Mouse (Mus musculus) testis, adult 2 months (tissue): ENCODE measurements around the gene Rph3al. TPM values are rescaled to one million over a fixed set of nuclear protein-coding genes. Genes with fewer than 3 reads are reported as not detected.

ENCODE experiments used
- H3K27ac ChIP-seq: fragments of 200-500 bp; 2 replicates; pipeline ENCODE4 v1.5.1; 2012; ENCODE audit warnings: low read depth, low read length; ENCODE audit not compliant: control insufficient read depth, insufficient read depth
- H3K27me3 ChIP-seq: fragments of 200-500 bp; 2 replicates; pipeline ENCODE4 v1.6.1; 2012; ENCODE audit warnings: mild to moderate bottlenecking, low read length, moderate library complexity; ENCODE audit not compliant: control insufficient read depth, insufficient read depth
- H3K36me3 ChIP-seq: fragments of 200-500 bp; 2 replicates; pipeline ENCODE4 v1.6.1; 2012; ENCODE audit warnings: mild to moderate bottlenecking, low read length; ENCODE audit not compliant: control insufficient read depth, insufficient read depth
- H3K4me1 ChIP-seq: fragments of 200-500 bp; 2 replicates; pipeline ENCODE4 v1.6.1; 2012; ENCODE audit warnings: low read length; ENCODE audit not compliant: control insufficient read depth, insufficient read depth
- H3K4me3 ChIP-seq: fragments of 200-500 bp; 2 replicates; pipeline ENCODE4 v1.5.1; 2012; ENCODE audit warnings: low read depth, mild to moderate bottlenecking, low read length, moderate library complexity, mixed read lengths; ENCODE audit not compliant: control insufficient read depth
- CTCF ChIP-seq: fragments of 200-500 bp; IDR thresholded peaks from 2 replicates; pipeline ENCODE4 v1.5.1; 2012; ENCODE audit warnings: low read depth, mild to moderate bottlenecking, inconsistent platforms, low read length, moderate library complexity; ENCODE audit not compliant: control insufficient read depth, insufficient read depth, insufficient replicate concordance
- POLR2A ChIP-seq: fragments of 200-500 bp; IDR thresholded peaks from 2 replicates; pipeline ENCODE4 v1.6.1; 2012; ENCODE audit warnings: low read depth, mild to moderate bottlenecking, inconsistent platforms, low read length, moderate library complexity; ENCODE audit not compliant: control insufficient read depth
- polyA plus RNA-seq: library from polyadenylated mRNA; depleted of rRNA; stranded (reverse); fragments of >200 nt; gene quantifications from 2 replicates; pipeline ENCODE4 v1.2.3, GENCODE M21; 2012

Gene Rph3al
- polyA plus RNA-seq, 1 experiment = 0.91 TPM

DNA sequence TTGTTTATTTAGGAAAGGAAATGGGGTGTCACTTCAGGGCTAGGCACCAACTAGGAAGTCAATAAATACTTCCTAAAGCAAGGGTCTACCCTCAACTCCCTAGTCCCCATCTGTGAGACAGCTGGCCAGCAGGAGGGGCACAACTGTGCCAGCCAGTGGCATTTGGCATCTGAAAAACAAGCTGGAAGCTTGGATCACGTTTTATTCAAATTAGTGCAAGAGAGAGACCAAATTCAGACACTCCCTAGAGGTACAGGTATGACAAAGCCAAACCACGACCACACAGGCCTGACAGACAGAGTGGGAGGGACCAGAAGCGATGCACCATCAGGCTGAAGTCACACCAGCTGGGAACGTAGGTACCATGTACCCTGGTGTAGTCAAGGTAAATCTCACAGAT, 71.4 kb downstream of the Rph3al start:
- H3K4me3 ChIP-seq = no peak overlapping the region
- H3K27ac ChIP-seq = no peak overlapping the region
- TF ChIP-seq CTCF (no peak), POLR2A (no peak)
- H3K4me1 ChIP-seq = peaks cover 5% of the 10 kb centered on the region; the same call in 1 of the 2 replicates
- no peaks in the 10 kb centered on the region for H3K36me3 ChIP-seq
- no peaks in the 10 kb centered on the region for H3K27me3 ChIP-seq

DNA sequence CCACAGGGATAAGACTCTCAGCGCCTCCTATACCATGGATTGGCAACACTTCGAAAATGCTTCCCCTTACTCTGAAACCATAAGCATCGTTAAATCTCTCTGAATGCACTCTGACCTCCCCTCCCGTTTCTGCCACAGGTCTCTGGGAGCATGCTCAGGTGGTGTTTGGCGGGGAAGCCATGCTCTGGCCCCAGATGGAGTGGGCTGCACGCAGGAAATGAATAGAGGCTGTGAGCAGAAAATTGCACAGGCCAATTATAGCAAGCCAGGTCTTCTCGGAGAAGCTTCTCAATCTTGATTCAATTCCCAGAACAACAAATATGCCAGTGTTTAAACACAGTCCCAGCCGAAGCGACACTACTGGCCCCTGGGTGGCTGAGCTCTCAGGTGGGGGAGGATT, 72.4 kb downstream of the Rph3al start:
- H3K4me3 ChIP-seq = no peak overlapping the region
- TF ChIP-seq CTCF = no peak
- no peak for TF ChIP-seq POLR2A
- H3K4me1 ChIP-seq = peaks cover 5% of the 10 kb centered on the region; the same call in 1 of the 2 replicates
- H3K36me3 ChIP-seq = no peaks in the 10 kb centered on the region
- H3K27ac ChIP-seq = no peak overlapping the region
- H3K27me3 ChIP-seq = no peaks in the 10 kb centered on the region

DNA sequence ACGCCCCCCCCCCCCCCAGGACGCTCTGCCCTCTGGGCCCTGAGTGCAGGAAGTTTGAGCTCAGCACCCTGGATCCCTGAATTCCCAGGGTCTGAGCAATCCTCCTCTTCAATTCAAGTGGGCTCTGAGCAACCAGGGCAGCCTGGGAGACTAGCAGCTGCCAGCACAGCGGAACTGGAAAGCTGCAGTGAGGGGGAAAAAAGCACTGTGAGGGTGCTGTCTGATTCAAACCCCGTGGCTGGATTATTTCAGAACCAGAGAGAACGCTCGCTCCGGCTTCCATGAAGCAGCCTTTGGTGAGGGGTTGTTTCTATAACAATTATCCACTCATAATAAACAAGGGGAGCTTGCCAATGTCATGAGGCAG, 73.0 kb downstream of the Rph3al start:
- peaks cover 5% of the 10 kb centered on the region; the same call in 1 of the 2 replicates for H3K4me1 ChIP-seq

DNA sequence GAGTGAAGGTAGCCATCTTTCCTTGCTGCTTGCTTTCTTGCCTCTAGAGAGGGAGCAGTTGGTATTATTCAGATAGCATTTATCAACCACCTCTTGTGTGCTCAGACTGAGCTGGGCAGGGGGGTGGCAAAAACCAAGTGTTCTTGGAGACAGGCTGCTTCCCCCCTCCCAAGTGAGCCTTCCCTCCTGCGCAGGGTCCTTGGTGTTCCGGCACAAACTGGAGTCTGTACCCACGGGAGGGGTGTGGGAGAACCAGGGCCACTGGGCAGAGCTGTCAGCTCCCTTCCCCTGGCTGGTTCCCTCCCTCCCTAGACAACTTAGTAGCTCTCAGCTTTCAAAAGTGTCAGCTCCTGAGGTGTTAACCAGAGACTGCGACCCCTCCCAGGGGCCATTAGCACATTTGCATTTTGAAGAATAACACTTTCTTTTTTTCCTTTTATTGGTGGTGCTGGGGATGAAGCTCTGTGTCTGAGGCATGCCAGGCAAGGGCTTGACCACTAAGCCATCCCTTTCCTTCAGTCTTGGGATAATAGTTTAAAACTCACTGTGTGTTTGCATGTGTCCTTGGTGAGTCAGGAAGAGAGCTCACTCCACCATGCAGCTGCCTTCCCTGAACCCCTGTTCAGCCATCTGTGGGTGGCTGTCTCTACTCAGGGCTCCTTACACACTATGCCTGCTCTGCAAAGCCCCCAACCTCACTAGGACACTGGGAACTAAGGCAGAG, 73.5 kb downstream of the Rph3al start:
- Histone ChIP-seq H3K4me1 (peaks cover 5% of the 10 kb centered on the region; the same call in 1 of the 2 replicates), H3K36me3 (no peaks in the 10 kb centered on the region), H3K27ac (no peak overlapping the region), H3K4me3 (no peak overlapping the region), H3K27me3 (no peaks in the 10 kb centered on the region)
- no peak for TF ChIP-seq POLR2A
- TF ChIP-seq CTCF = no peak

More for the DNA sequence above, 73.0 kb downstream of the Rph3al start:
- H3K27me3 ChIP-seq = no peaks in the 10 kb centered on the region
- H3K4me3 ChIP-seq = no peak overlapping the region
- no peaks in the 10 kb centered on the region for H3K36me3 ChIP-seq
- H3K27ac ChIP-seq = no peak overlapping the region
- TF ChIP-seq POLR2A (no peak), CTCF (no peak)

DNA sequence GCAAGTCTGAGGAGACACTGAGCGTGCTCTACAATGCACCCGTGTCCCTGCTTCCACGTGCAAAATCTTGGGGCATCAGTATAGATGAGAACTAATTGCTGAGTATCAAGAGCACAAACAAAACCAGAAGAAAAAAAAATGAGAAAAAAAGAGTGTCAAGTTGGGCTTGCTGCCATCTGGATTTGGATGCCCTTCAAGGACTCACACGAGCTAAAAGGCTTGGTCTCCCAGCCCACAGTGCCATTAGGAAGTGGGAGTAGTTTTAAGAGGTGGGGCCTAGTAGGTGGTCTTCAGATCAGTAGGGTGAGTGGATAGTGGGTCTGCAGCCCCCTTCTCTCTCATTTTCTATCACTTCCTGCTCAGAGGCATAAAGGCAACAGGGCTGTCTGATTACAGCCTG, 75.8 kb downstream of the Rph3al start:
- peaks cover 5% of the 10 kb centered on the region; the same call in 1 of the 2 replicates for H3K4me1 ChIP-seq

DNA sequence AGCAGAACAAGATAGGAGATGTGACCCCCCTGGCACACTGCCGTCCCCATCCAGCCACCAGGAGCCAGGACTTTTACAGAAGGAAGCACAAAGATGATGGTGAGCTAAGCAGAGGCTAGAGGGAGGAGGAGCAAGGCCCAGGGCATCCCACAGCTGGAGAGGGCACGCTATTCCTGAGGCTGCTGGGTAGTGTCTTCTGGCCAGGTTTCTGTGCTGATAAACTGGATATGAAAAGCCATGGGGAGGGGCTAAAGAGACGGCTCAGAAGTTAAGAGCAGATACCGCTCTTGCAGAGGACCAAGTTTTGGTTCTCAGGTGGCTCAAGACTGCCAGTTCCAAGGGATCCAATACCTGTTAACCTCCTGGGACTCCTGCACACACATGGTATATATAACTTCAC, 76.6 kb downstream of the Rph3al start:
- Histone ChIP-seq H3K27me3 (no peaks in the 10 kb centered on the region), H3K27ac (no peak overlapping the region), H3K4me3 (no peak overlapping the region), H3K36me3 (no peaks in the 10 kb centered on the region), H3K4me1 (peaks cover 5% of the 10 kb centered on the region; the same call in 1 of the 2 replicates)
- TF ChIP-seq CTCF = no peak

More for the DNA sequence above, 75.8 kb downstream of the Rph3al start:
- H3K36me3 ChIP-seq = no peaks in the 10 kb centered on the region
- H3K27me3 ChIP-seq = no peaks in the 10 kb centered on the region
- TF ChIP-seq CTCF = no peak
- no peak for TF ChIP-seq POLR2A
- 0 out of 2 replicates have a peak overlapping the region, but pooled peaks have one; percentile 22 for H3K27ac ChIP-seq
- no peak overlapping the region for H3K4me3 ChIP-seq

DNA sequence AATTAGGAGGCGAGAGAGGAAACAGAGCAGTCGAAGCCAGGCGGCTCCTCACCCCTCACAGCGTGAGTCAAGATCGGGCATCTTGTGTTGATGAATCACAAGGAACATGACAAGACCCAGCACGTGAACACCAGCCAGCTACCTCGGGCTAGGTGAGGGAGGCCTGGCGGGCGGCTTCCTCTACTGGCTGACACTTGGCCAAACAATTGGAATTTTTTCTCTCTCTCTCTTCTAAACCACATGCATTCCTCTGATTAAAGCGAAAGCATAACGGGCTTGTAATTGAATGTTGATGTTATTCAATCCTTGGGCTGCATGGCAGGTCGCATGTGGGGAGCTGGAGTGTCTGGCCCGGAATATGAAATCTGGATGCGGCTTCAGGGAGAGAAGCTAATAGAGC, 77.0 kb downstream of the Rph3al start:
- Histone ChIP-seq H3K4me3 (no peak overlapping the region), H3K4me1 (peaks cover 5% of the 10 kb centered on the region; the same call in 1 of the 2 replicates), H3K27me3 (no peaks in the 10 kb centered on the region), H3K36me3 (no peaks in the 10 kb centered on the region), H3K27ac (no peak overlapping the region)
- TF ChIP-seq POLR2A (no peak), CTCF (no peak)

DNA sequence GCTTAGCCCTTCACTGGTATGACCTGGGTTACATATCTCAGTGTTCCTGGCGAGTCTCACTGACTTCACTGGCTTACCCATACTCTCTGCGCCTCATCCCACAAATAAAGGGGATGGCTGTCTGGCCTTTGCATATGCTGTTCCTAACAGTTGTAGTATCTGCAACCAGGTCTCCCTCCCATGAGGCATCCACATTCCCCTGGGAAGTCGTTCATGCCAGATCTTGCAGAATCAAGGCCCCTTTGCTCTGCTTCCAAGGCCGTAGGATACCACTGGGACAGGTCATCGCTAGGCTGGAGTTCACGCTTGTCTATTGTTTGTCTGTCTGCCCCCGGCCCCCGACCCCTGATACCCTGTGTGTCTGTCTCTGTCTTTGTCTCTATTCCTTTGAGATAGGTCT, 78.8 kb downstream of the Rph3al start:
- no peak overlapping the region for H3K27ac ChIP-seq
- TF ChIP-seq POLR2A (no peak), CTCF (no peak)

More for the DNA sequence above, 78.8 kb downstream of the Rph3al start:
- Histone ChIP-seq H3K27me3 (no peaks in the 10 kb centered on the region), H3K4me1 (peaks cover 5% of the 10 kb centered on the region; the same call in 1 of the 2 replicates), H3K4me3 (no peak overlapping the region), H3K36me3 (no peaks in the 10 kb centered on the region)
